Mouse (Mus musculus): ENCODE results near the gene Gemin7.

GRCm38 (mm10) chr7:19622241-19622640, 44.8 kb upstream of the Gemin7 start:
- TF ChIP-seq CTCF (IDR thresholded peaks at IDR 0.05; ENCODE audit: control insufficient read depth, insufficient read depth, insufficient read length) (no peak), MYOD1 (IDR thresholded peaks at IDR 0.05; ENCODE audit: control insufficient read depth, insufficient read length, low read depth) (no peak)

All from C2C12 (cell line).